Comparison of ENCODE assay signal across 29 mouse cellular contexts in the genomic region with DNA sequence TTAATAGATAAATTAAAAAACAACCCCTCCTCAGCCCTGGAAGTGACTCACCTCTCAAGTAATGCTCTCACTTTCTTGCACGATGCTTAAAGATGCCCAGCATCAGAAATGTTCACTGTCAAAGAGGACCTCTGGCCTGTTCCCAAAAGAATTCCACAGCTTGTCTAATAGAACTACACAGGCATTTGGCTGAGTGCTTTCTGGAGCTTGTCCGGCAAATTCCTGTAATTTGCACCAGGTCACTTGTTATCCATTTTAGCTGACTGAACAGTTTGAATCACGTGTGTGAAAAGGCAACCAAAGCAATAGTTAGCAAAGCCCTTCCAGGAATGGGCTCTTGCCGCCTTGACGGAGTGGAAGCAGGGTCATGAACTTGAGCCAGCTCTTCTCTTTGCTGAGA.
DNase-seq lines count a peak whose midpoint lies in the region; ATAC-seq and TF ChIP-seq lines count a peak whose summit lies in the region.
"Had no signal": no experiment of that assay in that cellular context is flagged by ENCODE, and none has a peak within 500 bp of the region (broad histone marks: within the 10 kb centered on the region; RNA-seq: fewer than 3 reads in every experiment).

No protein-coding gene starts in this region.

- no peaks in the 10 kb centered on the region for H3K27me3 ChIP-seq in heart, embryonic 11.5 days (ENCODE audit: control insufficient read depth, insufficient read depth, low read length)
- no peaks in the 10 kb centered on the region; the same call in 1 of the 2 replicates for H3K27me3 ChIP-seq in kidney, adult 2 months (replicated peaks; ENCODE audit: control insufficient read depth, insufficient read depth, low read length)
- no peaks in the 10 kb centered on the region for H3K27me3 ChIP-seq in kidney, embryonic 14.5 days (ENCODE audit: control insufficient read depth, insufficient read depth, low read length)
- H3K27me3 ChIP-seq in forebrain, postnatal 0 days (ENCODE audit: insufficient read depth, low read length): no peaks in the 10 kb centered on the region
- H3K27me3 ChIP-seq: embryonic facial prominence, embryonic 12.5 days; hindbrain, embryonic 15.5 days; intestine, embryonic 15.5 days; limb, embryonic 15.5 days; liver, embryonic 13.5 days; midbrain, embryonic 15.5 days had no signal

- intact Hi-C loops in heart, postnatal 10 days (cut with DNase I): no loop called here

- H3K9ac ChIP-seq in heart, embryonic 11.5 days (ENCODE audit: low read depth, low read length): no peak overlapping the region
- no peak overlapping the region for H3K9ac ChIP-seq in kidney, embryonic 14.5 days (ENCODE audit: low read depth, low read length)
- H3K9ac ChIP-seq in forebrain, postnatal 0 days: no peak overlapping the region
- H3K9ac ChIP-seq: embryonic facial prominence, embryonic 12.5 days; hindbrain, embryonic 15.5 days; intestine, embryonic 15.5 days; limb, embryonic 15.5 days; liver, embryonic 13.5 days; midbrain, embryonic 15.5 days had no signal

- WGBS in heart, embryonic 11.5 days (ENCODE audit: insufficient replicate concordance): 81% methylated on average over 5 of the region's 5 CpGs
- WGBS in kidney, adult 2 months: 46% methylated on average over 5 of the region's 5 CpGs
- 86% methylated on average over 5 of the region's 5 CpGs for WGBS in kidney, embryonic 14.5 days
- 72% methylated on average over 5 of the region's 5 CpGs for WGBS in forebrain, postnatal 0 days

- no peak for ATAC-seq in heart, embryonic 11.5 days (replicated peaks; ENCODE audit: insufficient number of reproducible peaks, low FRiP score, low TSS enrichment)
- ATAC-seq in kidney, embryonic 14.5 days (ENCODE audit: low FRiP score, low TSS enrichment): no peak
- ATAC-seq in forebrain, postnatal 0 days: no peak
- ATAC-seq: activated CD4-positive, CD25-positive, alpha-beta regulatory T cell, adult 4 months; forebrain, embryonic 14.5 days; intestine, embryonic 15.5 days; midbrain, embryonic 15.5 days had no signal

- H3K36me3 ChIP-seq in heart, embryonic 11.5 days (ENCODE audit: control insufficient read depth, insufficient read depth, low read length): no peaks in the 10 kb centered on the region
- no peaks in the 10 kb centered on the region for H3K36me3 ChIP-seq in kidney, adult 2 months (ENCODE audit: control insufficient read depth, insufficient read depth, low read length)
- no peaks in the 10 kb centered on the region for H3K36me3 ChIP-seq in kidney, embryonic 14.5 days (ENCODE audit: control insufficient read depth, insufficient read depth, low read length)
- no peaks in the 10 kb centered on the region for H3K36me3 ChIP-seq in forebrain, postnatal 0 days (ENCODE audit: insufficient read depth)
- H3K36me3 ChIP-seq: embryonic facial prominence, embryonic 12.5 days; G1E; heart, embryonic 10.5 days; hindbrain, embryonic 15.5 days; intestine, embryonic 15.5 days; limb, embryonic 10.5 days; limb, embryonic 15.5 days; liver, embryonic 13.5 days; midbrain, embryonic 15.5 days had no signal

- H3K4me2 ChIP-seq in heart, embryonic 11.5 days: no peak overlapping the region
- no peak overlapping the region for H3K4me2 ChIP-seq in kidney, embryonic 14.5 days (replicated peaks; ENCODE audit: low read depth, low read length)
- H3K4me2 ChIP-seq in forebrain, postnatal 0 days (ENCODE audit: low read depth): no peak overlapping the region
- H3K4me2 ChIP-seq: embryonic facial prominence, embryonic 12.5 days; hindbrain, embryonic 15.5 days; intestine, embryonic 15.5 days; limb, embryonic 15.5 days; liver, embryonic 13.5 days; midbrain, embryonic 15.5 days had no signal

- no peaks in the 10 kb centered on the region for H3K4me1 ChIP-seq in heart, embryonic 11.5 days (ENCODE audit: control insufficient read depth, insufficient read depth, low read length)
- no peaks in the 10 kb centered on the region; the same call in 1 of the 2 replicates for H3K4me1 ChIP-seq in kidney, adult 2 months (ENCODE audit: control insufficient read depth, insufficient read depth, low read length)
- no peaks in the 10 kb centered on the region for H3K4me1 ChIP-seq in kidney, embryonic 14.5 days (ENCODE audit: control insufficient read depth, insufficient read depth, low read length)
- H3K4me1 ChIP-seq in forebrain, postnatal 0 days (ENCODE audit: insufficient read depth): no peaks in the 10 kb centered on the region
- H3K4me1 ChIP-seq: embryonic facial prominence, embryonic 12.5 days; heart, embryonic 10.5 days; hindbrain, embryonic 15.5 days; intestine, embryonic 15.5 days; limb, embryonic 10.5 days; limb, embryonic 15.5 days; liver, embryonic 13.5 days; midbrain, embryonic 15.5 days had no signal

- H3K9me3 ChIP-seq in heart, embryonic 11.5 days (replicated peaks; ENCODE audit: control insufficient read depth, low read length): no peaks in the 10 kb centered on the region
- H3K9me3 ChIP-seq in kidney, embryonic 14.5 days (ENCODE audit: control insufficient read depth, low read length): no peaks in the 10 kb centered on the region
- no peaks in the 10 kb centered on the region for H3K9me3 ChIP-seq in forebrain, postnatal 0 days (ENCODE audit: low read length)
- H3K9me3 ChIP-seq: embryonic facial prominence, embryonic 12.5 days; G1E; heart, embryonic 10.5 days; hindbrain, embryonic 15.5 days; intestine, embryonic 15.5 days; limb, embryonic 10.5 days; limb, embryonic 15.5 days; liver, embryonic 13.5 days; midbrain, embryonic 15.5 days had no signal

- TF ChIP-seq POLR2A in kidney, adult 2 months (IDR thresholded peaks at IDR 0.05; ENCODE audit: low read depth, low read length): no peak

- H3K27ac ChIP-seq in heart, embryonic 11.5 days (ENCODE audit: low read depth, low read length): no peak overlapping the region
- H3K27ac ChIP-seq in kidney, adult 2 months (ENCODE audit: insufficient read depth, low read depth, low read length): no peak overlapping the region
- no peak overlapping the region for H3K27ac ChIP-seq in kidney, embryonic 14.5 days (ENCODE audit: low read depth, low read length)
- no peak overlapping the region for H3K27ac ChIP-seq in forebrain, postnatal 0 days (ENCODE audit: low read depth, low read length)
- H3K27ac ChIP-seq: embryonic facial prominence, embryonic 12.5 days; heart, embryonic 10.5 days; hindbrain, embryonic 15.5 days; intestine, embryonic 15.5 days; limb, embryonic 10.5 days; limb, embryonic 15.5 days; liver, embryonic 13.5 days; midbrain, embryonic 15.5 days had no signal

- no peak for TF ChIP-seq CTCF in kidney, adult 2 months (conservative IDR thresholded peaks at IDR 0.05; ENCODE audit: insufficient read depth, insufficient read length, low read depth, low read length)
- no peak for TF ChIP-seq CTCF in forebrain, postnatal 0 days (IDR thresholded peaks at IDR 0.05; ENCODE audit: low read depth)

- peak; percentile 12 to 38 for DNase-seq in heart, postnatal 10 days
- peak; percentile 84 for DNase-seq in kidney, adult 2 months
- DNase-seq in retina, adult 2 months (ENCODE audit: low read depth, low spot score): peak; percentile 15
- no peak for DNase-seq in retina, postnatal 1 day
- DNase-seq in adipocyte (ENCODE audit: low spot score): no peak
- no peak for DNase-seq in forebrain, postnatal 0 days
- DNase-seq: adrenal gland, adult 8-10 months; cerebellum, adult 8-10 months; embryo, embryonic 11 days; gastrocnemius, postnatal 25 days; heart, adult 11 months; heart, postnatal 4 days; layer of hippocampus, adult 9-11 months; liver, embryonic 13.5 days; lung, adult 18-20 months; lung, postnatal 10 days; right cerebral cortex, postnatal 4 days had no signal

- no peak overlapping the region for H3K4me3 ChIP-seq in heart, embryonic 11.5 days (ENCODE audit: low read depth, low read length)
- H3K4me3 ChIP-seq in kidney, adult 2 months (ENCODE audit: insufficient read depth, low read depth, low read length): no peak overlapping the region
- H3K4me3 ChIP-seq in kidney, embryonic 14.5 days (ENCODE audit: low read length): no peak overlapping the region
- H3K4me3 ChIP-seq in forebrain, postnatal 0 days (ENCODE audit: low read depth, low read length): no peak overlapping the region
- H3K4me3 ChIP-seq: embryonic facial prominence, embryonic 12.5 days; heart, embryonic 10.5 days; hindbrain, embryonic 15.5 days; intestine, embryonic 15.5 days; limb, embryonic 10.5 days; limb, embryonic 15.5 days; liver, embryonic 13.5 days; midbrain, embryonic 15.5 days had no signal

Comparison
In these comparisons a context has a peak if more than half of its experiments do, and no peak if none do; other contexts are left out.
1. DNase-seq: peak in heart, postnatal 10 days (2 of 2), kidney, adult 2 months (single experiment) and retina, adult 2 months (single experiment); none in retina, postnatal 1 day (single experiment), adipocyte (single experiment) and forebrain, postnatal 0 days (single experiment).